Mouse (Mus musculus) intestine, embryonic 15.5 days (tissue): ENCODE results near the gene Hif1an. TPM values are rescaled to one million over a fixed set of nuclear protein-coding genes. Genes with fewer than 3 reads are reported as not detected.

ENCODE experiments used
- ATAC-seq: fragments of 200-750 bp; cut with Nextera tagmentation; 2 replicates; pipeline ENCODE4 v1.8.0; 2017; ENCODE audit warnings: moderate TSS enrichment, moderate library complexity
- H3K27ac ChIP-seq: fragments of 300-500 bp; sonication (generic); 2 replicates; pipeline ENCODE4 v1.5.1; 2015; ENCODE audit warnings: mild to moderate bottlenecking, inconsistent platforms
- H3K27me3 ChIP-seq: fragments of 300-500 bp; sonication (generic); replicated peaks from 2 replicates; pipeline ENCODE4 v1.6.1; 2015; ENCODE audit warnings: inconsistent platforms
- H3K36me3 ChIP-seq: fragments of 300-500 bp; sonication (generic); 2 replicates; pipeline ENCODE4 v1.6.1; 2015; ENCODE audit warnings: inconsistent platforms
- H3K4me1 ChIP-seq: fragments of 300-500 bp; sonication (generic); replicated peaks from 2 replicates; pipeline ENCODE4 v1.6.1; 2015; ENCODE audit warnings: inconsistent platforms
- H3K4me2 ChIP-seq: fragments of 300-500 bp; sonication (generic); replicated peaks from 2 replicates; pipeline ENCODE4 v1.6.1; 2015; ENCODE audit warnings: mild to moderate bottlenecking, inconsistent platforms
- H3K4me3 ChIP-seq: fragments of 300-500 bp; sonication (generic); replicated peaks from 2 replicates; pipeline ENCODE4 v1.5.1; 2015; ENCODE audit warnings: inconsistent platforms
- H3K9ac ChIP-seq: fragments of 300-500 bp; sonication (generic); 2 replicates; pipeline ENCODE4 v1.6.1; 2015; ENCODE audit warnings: inconsistent platforms
- H3K9me3 ChIP-seq: fragments of 300-500 bp; sonication (generic); 2 replicates; pipeline ENCODE4 v1.6.1; 2016; ENCODE audit warnings: inconsistent platforms
- WGBS: fragments of 180-500 bp; shearing (Covaris S2); methylation state at CpG from one replicate; pipeline ENCODE4 v1.1.7; 2015; 5-methylcytosine and 5-hydroxymethylcytosine counted together
- polyA plus RNA-seq: library from polyadenylated mRNA; unstranded; fragments of >200 nt; fragmentation: Nextera tagmentation; extraction: Ambion mirVana; gene quantifications from 2 replicates; pipeline ENCODE4 v1.2.1, GENCODE M21; 2015

Hif1an gene
- polyA plus RNA-seq, result 25.4 and 26.3 TPM in 2 replicates

- peak within 1 kb of the TSS; percentile 78 for H3K4me3 ChIP-seq
- H3K9me3 ChIP-seq, result no peaks in the 10 kb centered on the region
- H3K4me1 ChIP-seq, result peaks cover 11% of the 10 kb centered on the region
- peak within 1 kb of the TSS; percentile 74 for H3K9ac ChIP-seq
- no peaks in the 10 kb centered on the region for H3K27me3 ChIP-seq
- H3K4me2 ChIP-seq, result peak within 1 kb of the TSS; percentile 69
- H3K27ac ChIP-seq, result peak within 1 kb of the TSS; percentile 83
- peaks cover 13% of the 10 kb centered on the region; the same call in 1 of the 2 replicates for H3K36me3 ChIP-seq
- WGBS, result under 1% methylated on average over 33 of the region's 33 CpGs
- ATAC-seq, result peak; percentile 99
These were observed at the start of gene Hif1an for GRCm38 (mm10) chr19:44562652-44563206. TSS of gene Hif1an (plus strand) at chr19:44562850.

- no peak for ATAC-seq
- Histone ChIP-seq H3K9ac (no peak overlapping the region), H3K4me2 (no peak overlapping the region), H3K27me3 (peaks cover 58% of the 10 kb centered on the region), H3K4me3 (no peak overlapping the region), H3K36me3 (no peaks in the 10 kb centered on the region), H3K9me3 (no peaks in the 10 kb centered on the region), H3K4me1 (peaks cover 25% of the 10 kb centered on the region), H3K27ac (no peak overlapping the region)
- WGBS, result 37% methylated on average over 11 of the region's 11 CpGs
These were observed 49.4 kb upstream of the Hif1an start for GRCm38 (mm10) chr19:44513054-44513833.

GRCm38 (mm10) chr19:44513921-44514482 lies 48.6 kb upstream of the Hif1an start:
- Histone ChIP-seq H3K4me3 (no peak overlapping the region), H3K4me1 (peaks cover 25% of the 10 kb centered on the region), H3K27ac (no peak overlapping the region), H3K4me2 (no peak overlapping the region), H3K36me3 (no peaks in the 10 kb centered on the region), H3K9me3 (no peaks in the 10 kb centered on the region), H3K27me3 (peaks cover 53% of the 10 kb centered on the region), H3K9ac (no peak overlapping the region)
- ATAC-seq, result no peak
- WGBS, result 35% methylated on average over 7 of the region's 7 CpGs

GRCm38 (mm10) chr19:44514521-44515451 lies 47.9 kb upstream of the Hif1an start:
- 0 out of 2 replicates have a peak overlapping the region, but pooled peaks have one; percentile 32 for H3K27ac ChIP-seq
- H3K4me1 ChIP-seq, result peaks cover 25% of the 10 kb centered on the region
- WGBS, result 25% methylated on average over 14 of the region's 14 CpGs
- ATAC-seq, result no peak
- H3K9me3 ChIP-seq, result no peaks in the 10 kb centered on the region
- no peak overlapping the region for H3K9ac ChIP-seq
- no peak overlapping the region for H3K4me2 ChIP-seq
- no peak overlapping the region for H3K4me3 ChIP-seq
- no peaks in the 10 kb centered on the region for H3K36me3 ChIP-seq
- H3K27me3 ChIP-seq, result peaks cover 50% of the 10 kb centered on the region

DNA sequence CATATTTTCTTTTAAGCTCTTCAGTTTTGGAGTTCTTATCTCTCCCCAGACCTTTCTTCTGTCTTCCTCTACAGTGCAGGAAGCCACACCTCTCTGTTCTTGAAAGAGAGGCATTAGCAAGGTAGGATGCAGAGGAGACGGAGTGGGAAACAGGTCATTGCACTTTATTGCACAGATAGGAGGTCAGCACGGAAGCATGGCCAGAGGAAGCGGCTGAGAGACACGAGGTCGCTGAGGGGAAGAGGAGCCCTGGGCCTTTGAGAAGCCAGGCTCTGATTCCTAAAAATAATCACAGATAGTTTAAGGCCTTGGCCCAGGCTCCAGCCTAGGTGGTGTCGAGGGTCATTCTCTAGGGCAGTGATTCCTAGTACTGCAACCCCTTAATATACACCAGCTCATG lies 46.9 kb upstream of the Hif1an start:
- Histone ChIP-seq H3K4me3 (no peak overlapping the region), H3K9ac (no peak overlapping the region), H3K4me2 (no peak overlapping the region), H3K36me3 (no peaks in the 10 kb centered on the region), H3K4me1 (peaks cover 23% of the 10 kb centered on the region), H3K27ac (no peak overlapping the region), H3K9me3 (no peaks in the 10 kb centered on the region), H3K27me3 (peaks cover 40% of the 10 kb centered on the region)
- no peak for ATAC-seq
- 51% methylated on average over 6 of the region's 6 CpGs for WGBS

DNA sequence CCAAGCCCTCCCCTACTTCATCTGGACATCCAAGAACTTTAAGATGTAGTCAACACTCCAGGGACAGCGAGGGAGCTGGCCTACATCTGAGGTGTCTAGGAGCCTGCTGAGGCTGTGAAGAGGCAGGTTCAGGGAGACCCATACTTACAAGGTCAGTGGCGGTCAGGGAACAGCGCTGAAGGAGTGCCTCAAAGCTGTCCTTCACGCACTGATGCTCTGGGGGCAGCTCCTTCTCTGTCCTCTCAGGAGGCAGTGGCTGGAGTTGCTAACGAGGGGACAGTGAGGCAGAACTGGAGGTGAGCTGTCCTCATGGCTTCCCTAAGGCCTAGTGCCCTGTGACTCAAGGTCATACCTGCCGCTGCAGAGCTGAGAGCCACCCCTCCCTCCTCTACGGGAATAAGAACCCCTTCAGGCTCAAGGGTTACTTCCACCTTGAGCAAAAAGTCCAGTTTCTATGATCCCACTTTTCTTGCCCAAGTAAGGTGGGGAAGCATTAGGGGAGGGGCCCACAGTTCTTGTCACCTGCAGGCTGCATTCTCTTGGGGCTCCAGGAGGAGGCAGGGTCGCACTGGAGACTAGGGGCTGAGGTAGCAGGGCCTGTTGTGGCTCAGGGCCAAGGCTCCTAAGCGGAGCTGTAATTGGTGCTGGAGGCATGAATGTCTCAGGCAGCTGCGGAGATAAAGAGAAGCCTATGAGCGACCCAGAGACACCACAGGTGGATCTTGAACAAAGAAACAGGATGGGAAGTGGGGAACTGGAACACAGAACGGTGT lies 44.5 kb upstream of the Hif1an start:
- Histone ChIP-seq H3K27ac (no peak overlapping the region), H3K27me3 (peaks cover 17% of the 10 kb centered on the region; the same call in 1 of the 2 replicates), H3K9ac (no peak overlapping the region), H3K4me2 (no peak overlapping the region), H3K36me3 (no peaks in the 10 kb centered on the region), H3K4me1 (peaks cover 12% of the 10 kb centered on the region), H3K9me3 (no peaks in the 10 kb centered on the region), H3K4me3 (no peak overlapping the region)
- 63% methylated on average over 12 of the region's 12 CpGs for WGBS
- no peak; the same call in 1 of the 2 replicates for ATAC-seq

GRCm38 (mm10) chr19:44519152-44519551 lies 43.5 kb upstream of the Hif1an start:
- peaks cover 12% of the 10 kb centered on the region for H3K4me1 ChIP-seq
- whole genome bisulfite sequencing, result 22% methylated on average over 7 of the region's 7 CpGs
- no peak overlapping the region for H3K9ac ChIP-seq
- no peak overlapping the region for H3K4me2 ChIP-seq
- peaks cover 9% of the 10 kb centered on the region; the same call in 1 of the 2 replicates for H3K27me3 ChIP-seq
- H3K27ac ChIP-seq, result no peak overlapping the region
- H3K4me3 ChIP-seq, result no peak overlapping the region
- H3K9me3 ChIP-seq, result no peaks in the 10 kb centered on the region
- ATAC-seq, result peak; percentile 58; the same call in 1 of the 2 replicates
- no peaks in the 10 kb centered on the region for H3K36me3 ChIP-seq

DNA sequence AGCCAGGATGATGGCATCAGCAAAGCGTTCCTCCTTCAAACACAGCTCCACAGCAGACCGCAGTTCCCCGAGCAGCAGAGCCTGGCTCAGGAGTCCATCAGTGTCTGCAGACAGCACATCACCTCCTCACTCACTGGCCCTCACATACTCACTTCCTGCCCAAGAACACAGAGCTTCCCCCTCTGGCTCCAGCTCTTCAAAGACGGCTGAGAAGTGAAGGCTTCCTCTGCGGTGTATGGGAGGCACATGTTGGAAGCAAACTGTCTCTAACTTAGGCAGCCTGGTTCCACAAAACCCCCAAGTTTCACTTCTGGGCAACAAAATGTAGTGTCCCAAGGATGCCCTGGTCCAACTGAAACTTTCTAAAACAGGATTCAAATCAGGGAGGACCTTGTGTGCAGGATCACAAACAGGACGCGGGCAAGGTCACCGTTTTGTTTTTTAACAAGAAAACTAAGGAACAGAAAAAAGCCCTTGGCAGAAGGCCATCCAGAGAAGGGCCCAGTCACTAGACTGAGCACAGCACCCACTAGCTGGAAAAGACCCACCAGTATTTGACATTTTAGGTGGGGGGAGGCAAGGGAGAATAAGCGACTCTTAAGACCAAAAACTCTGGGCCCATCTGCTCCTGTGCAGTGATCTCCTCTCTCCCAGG lies 37.0 kb upstream of the Hif1an start:
- H3K27me3 ChIP-seq, result no peaks in the 10 kb centered on the region
- WGBS, result 73% methylated on average over 9 of the region's 9 CpGs
- no peaks in the 10 kb centered on the region for H3K9me3 ChIP-seq
- no peak overlapping the region for H3K4me3 ChIP-seq
- no peaks in the 10 kb centered on the region for H3K4me1 ChIP-seq
- no peak overlapping the region for H3K9ac ChIP-seq
- no peaks in the 10 kb centered on the region for H3K36me3 ChIP-seq
- H3K4me2 ChIP-seq, result no peak overlapping the region
- no peak for ATAC-seq
- H3K27ac ChIP-seq, result no peak overlapping the region

GRCm38 (mm10) chr19:44530018-44530417 lies 32.6 kb upstream of the Hif1an start:
- Histone ChIP-seq H3K9me3 (no peaks in the 10 kb centered on the region), H3K36me3 (no peaks in the 10 kb centered on the region), H3K27me3 (no peaks in the 10 kb centered on the region; the same call in 1 of the 2 replicates), H3K4me1 (no peaks in the 10 kb centered on the region), H3K27ac (no peak overlapping the region), H3K4me3 (no peak overlapping the region), H3K4me2 (no peak overlapping the region), H3K9ac (no peak overlapping the region)
- ATAC-seq, result no peak
- 82% methylated on average over 6 of the region's 6 CpGs for WGBS

- Histone ChIP-seq H3K9ac (no peak overlapping the region), H3K27ac (no peak overlapping the region), H3K4me1 (no peaks in the 10 kb centered on the region), H3K27me3 (no peaks in the 10 kb centered on the region; the same call in 1 of the 2 replicates), H3K9me3 (no peaks in the 10 kb centered on the region), H3K4me3 (no peak overlapping the region), H3K4me2 (no peak overlapping the region), H3K36me3 (no peaks in the 10 kb centered on the region)
- no peak for ATAC-seq
- 26% methylated on average over 3 of the region's 3 CpGs for WGBS
These were observed 27.3 kb upstream of the Hif1an start for GRCm38 (mm10) chr19:44535376-44535775.

DNA sequence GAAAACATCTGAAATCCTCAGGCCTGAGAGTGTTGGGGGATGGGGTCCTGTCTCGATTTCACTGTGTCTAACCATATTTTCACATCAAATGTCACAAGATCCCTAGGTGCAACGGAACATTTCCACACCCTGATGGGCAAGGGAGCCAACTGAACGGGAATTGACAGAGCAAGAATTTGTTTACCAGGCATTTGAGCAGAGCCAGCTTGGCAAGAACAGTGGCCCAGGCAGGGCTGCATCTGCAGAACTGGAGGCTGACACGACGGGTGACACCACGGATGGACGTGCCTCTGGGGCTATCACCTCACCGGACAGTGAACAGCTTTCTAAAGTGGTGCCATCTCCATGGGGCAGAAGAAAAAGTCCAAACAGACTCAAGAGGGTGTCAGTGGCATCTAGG lies 25.2 kb upstream of the Hif1an start:
- no peaks in the 10 kb centered on the region for H3K9me3 ChIP-seq
- no peaks in the 10 kb centered on the region for H3K36me3 ChIP-seq
- H3K27me3 ChIP-seq, result no peaks in the 10 kb centered on the region; the same call in 1 of the 2 replicates
- 82% methylated on average over 8 of the region's 8 CpGs for WGBS
- H3K4me3 ChIP-seq, result no peak overlapping the region
- no peak overlapping the region for H3K27ac ChIP-seq
- no peak overlapping the region for H3K9ac ChIP-seq
- no peak overlapping the region for H3K4me2 ChIP-seq
- H3K4me1 ChIP-seq, result no peaks in the 10 kb centered on the region
- ATAC-seq, result no peak
